Comparison of ENCODE assay signal across 16 mouse cellular contexts in the genomic region with DNA sequence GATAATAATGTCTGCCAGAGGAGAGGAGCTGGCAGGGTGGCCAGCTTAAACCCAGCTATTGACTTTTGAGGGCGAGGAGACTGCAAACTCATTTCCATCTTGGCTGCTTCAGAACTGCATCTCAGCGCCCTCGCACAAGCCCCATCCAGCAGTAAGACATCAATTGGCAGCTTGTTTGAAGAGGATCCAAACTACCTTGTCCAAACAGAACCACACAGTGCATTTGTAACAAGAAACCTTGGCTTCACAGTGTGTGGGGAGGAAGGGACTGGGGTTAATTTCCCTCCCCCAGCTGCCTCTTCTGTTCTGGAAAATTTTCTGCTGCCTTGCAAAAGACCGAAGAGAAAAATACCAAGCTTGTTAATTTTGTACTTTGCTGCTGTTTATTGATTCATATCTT.
"Had no signal": no experiment of that assay in that cellular context is flagged by ENCODE, and none has a peak within 500 bp of the region (broad histone marks: within the 10 kb centered on the region; RNA-seq: fewer than 3 reads in every experiment).

No protein-coding gene starts in this region.

- H3K4me1 ChIP-seq: limb, embryonic 13.5 days; lung, embryonic 15.5 days; midbrain, embryonic 12.5 days; midbrain, embryonic 15.5 days had no signal

- H3K36me3 ChIP-seq: kidney, embryonic 15.5 days; limb, embryonic 10.5 days; limb, embryonic 13.5 days; lung, embryonic 15.5 days; midbrain, embryonic 12.5 days; midbrain, embryonic 15.5 days had no signal

- H3K9ac ChIP-seq: kidney, embryonic 15.5 days; limb, embryonic 13.5 days; liver, embryonic 14.5 days; liver, postnatal 0 days; lung, embryonic 15.5 days; midbrain, embryonic 12.5 days; midbrain, embryonic 15.5 days had no signal

- H3K27ac ChIP-seq: kidney, embryonic 15.5 days; limb, embryonic 10.5 days; limb, embryonic 13.5 days; liver, embryonic 14.5 days; lung, embryonic 15.5 days; midbrain, embryonic 12.5 days; midbrain, embryonic 15.5 days had no signal

- H3K4me3 ChIP-seq: kidney, embryonic 15.5 days; limb, embryonic 10.5 days; limb, embryonic 13.5 days; lung, embryonic 15.5 days; midbrain, embryonic 12.5 days; midbrain, embryonic 15.5 days had no signal

- ATAC-seq: intestine, postnatal 0 days; liver, postnatal 0 days; midbrain, embryonic 15.5 days had no signal

- H3K27me3 ChIP-seq: limb, embryonic 13.5 days; lung, embryonic 15.5 days; midbrain, embryonic 12.5 days; midbrain, embryonic 15.5 days had no signal

- H3K4me2 ChIP-seq: kidney, embryonic 15.5 days; limb, embryonic 13.5 days; lung, embryonic 15.5 days; midbrain, embryonic 12.5 days; midbrain, embryonic 15.5 days had no signal

- DNase-seq: kidney, adult 2 months; kidney, postnatal 14 days; kidney, postnatal 4 days; liver, postnatal 0 days; lung, postnatal 10 days; lung, postnatal 36 days; thymus, adult 18-20 months; thymus, postnatal 36 days had no signal

- H3K9me3 ChIP-seq: kidney, embryonic 15.5 days; limb, embryonic 10.5 days; limb, embryonic 13.5 days; lung, embryonic 15.5 days; midbrain, embryonic 12.5 days; midbrain, embryonic 15.5 days had no signal
